Mouse (Mus musculus): Measurements from ENCODE around the gene Foxn1. TPM values are rescaled to one million over a fixed set of nuclear protein-coding genes. Genes with fewer than 3 reads are reported as not detected.

Foxn1 gene
- polyA plus RNA-seq, 1 experiment from 2014 or later = not detected

- Histone ChIP-seq H3K27ac (ENCODE audit: low read depth, low read length) (no peak overlapping the region), H3K4me3 (ENCODE audit: low read depth, low read length) (no peak overlapping the region), H3K4me2 (no peak overlapping the region), H3K27me3 (replicated peaks; ENCODE audit: control insufficient read depth, insufficient read depth, low read length) (no peaks in the 10 kb centered on the region), H3K9ac (ENCODE audit: low read depth, low read length) (no peak overlapping the region), H3K4me1 (replicated peaks; ENCODE audit: control insufficient read depth, insufficient read depth, low read length) (peaks cover 2% of the 10 kb centered on the region; the same call in 1 of the 2 replicates), H3K36me3 (ENCODE audit: control insufficient read depth, insufficient read depth, low read length) (no peaks in the 10 kb centered on the region), H3K9me3 (ENCODE audit: control insufficient read depth, low read length) (no peaks in the 10 kb centered on the region)
- no peak for DNase-seq (ENCODE audit: low spot score)
- 83% methylated on average over 11 of the region's 11 CpGs for WGBS
- ATAC-seq (replicated peaks; ENCODE audit: low FRiP score) = no peak
Measured at GRCm38 (mm10) chr11:78371711-78372110, 14.6 kb downstream of the Foxn1 start.

GRCm38 (mm10) chr11:78370389-78370788 is 16.0 kb downstream of the Foxn1 start:
- Histone ChIP-seq H3K4me3 (ENCODE audit: low read depth, low read length) (no peak overlapping the region), H3K4me1 (replicated peaks; ENCODE audit: control insufficient read depth, insufficient read depth, low read length) (peaks cover 2% of the 10 kb centered on the region; the same call in 1 of the 2 replicates), H3K9ac (ENCODE audit: low read depth, low read length) (no peak overlapping the region), H3K9me3 (ENCODE audit: control insufficient read depth, low read length) (no peaks in the 10 kb centered on the region), H3K36me3 (ENCODE audit: control insufficient read depth, insufficient read depth, low read length) (no peaks in the 10 kb centered on the region), H3K4me2 (no peak overlapping the region), H3K27me3 (replicated peaks; ENCODE audit: control insufficient read depth, insufficient read depth, low read length) (no peaks in the 10 kb centered on the region), H3K27ac (ENCODE audit: low read depth, low read length) (no peak overlapping the region)
- WGBS = 60% methylated on average over 1 of the region's 1 CpGs
- no peak for ATAC-seq (replicated peaks; ENCODE audit: low FRiP score)
- no peak for DNase-seq (ENCODE audit: low spot score)

GRCm38 (mm10) chr11:78367456-78368225 is 18.7 kb downstream of the Foxn1 start:
- no peak overlapping the region for H3K4me2 ChIP-seq
- no peaks in the 10 kb centered on the region for H3K36me3 ChIP-seq (ENCODE audit: control insufficient read depth, insufficient read depth, low read length)
- H3K9me3 ChIP-seq (ENCODE audit: control insufficient read depth, low read length) = no peaks in the 10 kb centered on the region
- H3K4me1 ChIP-seq (replicated peaks; ENCODE audit: control insufficient read depth, insufficient read depth, low read length) = peaks cover 2% of the 10 kb centered on the region; the same call in 1 of the 2 replicates
- no peak overlapping the region for H3K9ac ChIP-seq (ENCODE audit: low read depth, low read length)
- no peaks in the 10 kb centered on the region for H3K27me3 ChIP-seq (replicated peaks; ENCODE audit: control insufficient read depth, insufficient read depth, low read length)
- WGBS = 81% methylated on average over 15 of the region's 15 CpGs
- H3K27ac ChIP-seq (ENCODE audit: low read depth, low read length) = no peak overlapping the region
- no peak for DNase-seq (ENCODE audit: low spot score)
- no peak overlapping the region for H3K4me3 ChIP-seq (ENCODE audit: low read depth, low read length)
- ATAC-seq (replicated peaks; ENCODE audit: low FRiP score) = no peak

GRCm38 (mm10) chr11:78364103-78364502 is 22.3 kb downstream of the Foxn1 start:
- Histone ChIP-seq H3K27me3 (replicated peaks; ENCODE audit: control insufficient read depth, insufficient read depth, low read length) (no peaks in the 10 kb centered on the region), H3K9ac (ENCODE audit: low read depth, low read length) (no peak overlapping the region), H3K4me1 (replicated peaks; ENCODE audit: control insufficient read depth, insufficient read depth, low read length) (no peaks in the 10 kb centered on the region), H3K9me3 (ENCODE audit: control insufficient read depth, low read length) (no peaks in the 10 kb centered on the region), H3K4me2 (no peak overlapping the region), H3K36me3 (ENCODE audit: control insufficient read depth, insufficient read depth, low read length) (no peaks in the 10 kb centered on the region), H3K4me3 (ENCODE audit: low read depth, low read length) (no peak overlapping the region), H3K27ac (ENCODE audit: low read depth, low read length) (no peak overlapping the region)
- 55% methylated on average over 8 of the region's 8 CpGs for WGBS
- DNase-seq (ENCODE audit: low spot score) (no peak), ATAC-seq (replicated peaks; ENCODE audit: low FRiP score) (no peak)

GRCm38 (mm10) chr11:78363309-78364007 is 22.9 kb downstream of the Foxn1 start:
- no peak overlapping the region for H3K27ac ChIP-seq (ENCODE audit: low read depth, low read length)
- H3K4me1 ChIP-seq (replicated peaks; ENCODE audit: control insufficient read depth, insufficient read depth, low read length) = no peaks in the 10 kb centered on the region
- no peaks in the 10 kb centered on the region for H3K36me3 ChIP-seq (ENCODE audit: control insufficient read depth, insufficient read depth, low read length)
- ATAC-seq (replicated peaks; ENCODE audit: low FRiP score) (no peak), DNase-seq (ENCODE audit: low spot score) (no peak)
- no peaks in the 10 kb centered on the region for H3K9me3 ChIP-seq (ENCODE audit: control insufficient read depth, low read length)
- H3K4me3 ChIP-seq (ENCODE audit: low read depth, low read length) = no peak overlapping the region
- H3K4me2 ChIP-seq = no peak overlapping the region
- H3K9ac ChIP-seq (ENCODE audit: low read depth, low read length) = no peak overlapping the region
- H3K27me3 ChIP-seq (replicated peaks; ENCODE audit: control insufficient read depth, insufficient read depth, low read length) = no peaks in the 10 kb centered on the region
- 72% methylated on average over 13 of the region's 13 CpGs for WGBS

- DNase-seq (ENCODE audit: low spot score) = no peak
- Histone ChIP-seq H3K9me3 (ENCODE audit: control insufficient read depth, low read length) (no peaks in the 10 kb centered on the region), H3K36me3 (ENCODE audit: control insufficient read depth, insufficient read depth, low read length) (no peaks in the 10 kb centered on the region), H3K27me3 (replicated peaks; ENCODE audit: control insufficient read depth, insufficient read depth, low read length) (no peaks in the 10 kb centered on the region), H3K27ac (ENCODE audit: low read depth, low read length) (no peak overlapping the region), H3K4me2 (peak overlapping the region; percentile 64), H3K9ac (ENCODE audit: low read depth, low read length) (no peak overlapping the region), H3K4me1 (replicated peaks; ENCODE audit: control insufficient read depth, insufficient read depth, low read length) (no peaks in the 10 kb centered on the region), H3K4me3 (ENCODE audit: low read depth, low read length) (0 out of 2 replicates have a peak overlapping the region, but pooled peaks have one; percentile 47)
- WGBS = 57% methylated on average over 2 of the region's 2 CpGs
- ATAC-seq (replicated peaks; ENCODE audit: low FRiP score) = peak; percentile 13; the same call in 1 of the 2 replicates
Measured at GRCm38 (mm10) chr11:78360789-78361131, 25.6 kb downstream of the Foxn1 start.

- H3K9ac ChIP-seq (ENCODE audit: low read depth, low read length) = no peak overlapping the region
- peak; percentile 82 for ATAC-seq (replicated peaks; ENCODE audit: low FRiP score)
- 8% methylated on average over 13 of the region's 13 CpGs for WGBS
Measured at GRCm38 (mm10) chr11:78360125-78360788, 26.1 kb downstream of the Foxn1 start.

GRCm38 (mm10) chr11:78358330-78359007 is 27.9 kb downstream of the Foxn1 start:
- Histone ChIP-seq H3K36me3 (ENCODE audit: control insufficient read depth, insufficient read depth, low read length) (no peaks in the 10 kb centered on the region), H3K27ac (ENCODE audit: low read depth, low read length) (no peak overlapping the region), H3K9me3 (ENCODE audit: control insufficient read depth, low read length) (no peaks in the 10 kb centered on the region), H3K4me3 (ENCODE audit: low read depth, low read length) (no peak overlapping the region), H3K9ac (ENCODE audit: low read depth, low read length) (no peak overlapping the region), H3K4me1 (replicated peaks; ENCODE audit: control insufficient read depth, insufficient read depth, low read length) (no peaks in the 10 kb centered on the region), H3K4me2 (no peak overlapping the region), H3K27me3 (replicated peaks; ENCODE audit: control insufficient read depth, insufficient read depth, low read length) (no peaks in the 10 kb centered on the region)
- ATAC-seq (replicated peaks; ENCODE audit: low FRiP score) (no peak), DNase-seq (ENCODE audit: low spot score) (peak; percentile 51)
- WGBS = 22% methylated on average over 22 of the region's 22 CpGs

More at GRCm38 (mm10) chr11:78360125-78360788, 26.1 kb downstream of the Foxn1 start:
- Histone ChIP-seq H3K4me1 (replicated peaks; ENCODE audit: control insufficient read depth, insufficient read depth, low read length) (no peaks in the 10 kb centered on the region), H3K4me3 (ENCODE audit: low read depth, low read length) (peak overlapping the region; percentile 47), H3K27me3 (replicated peaks; ENCODE audit: control insufficient read depth, insufficient read depth, low read length) (no peaks in the 10 kb centered on the region), H3K9me3 (ENCODE audit: control insufficient read depth, low read length) (no peaks in the 10 kb centered on the region), H3K36me3 (ENCODE audit: control insufficient read depth, insufficient read depth, low read length) (no peaks in the 10 kb centered on the region), H3K27ac (ENCODE audit: low read depth, low read length) (no peak overlapping the region), H3K4me2 (peak overlapping the region; percentile 64)
- peak; percentile 70 for DNase-seq (ENCODE audit: low spot score)
